Mouse (Mus musculus) embryo, embryonic 9.5 days (tissue): ENCODE results near the gene Adamts1.

Experiments used
- DNase-seq: peaks from one replicate; pipeline ENCODE4 v3.0.0-alpha.2; 2017; ENCODE audit errors: extremely low spot score

Gene Adamts1

GRCm38 (mm10) chr16:85765697-85766096, 37.2 kb downstream of the Adamts1 start:
- DNase-seq = no peak

DNA sequence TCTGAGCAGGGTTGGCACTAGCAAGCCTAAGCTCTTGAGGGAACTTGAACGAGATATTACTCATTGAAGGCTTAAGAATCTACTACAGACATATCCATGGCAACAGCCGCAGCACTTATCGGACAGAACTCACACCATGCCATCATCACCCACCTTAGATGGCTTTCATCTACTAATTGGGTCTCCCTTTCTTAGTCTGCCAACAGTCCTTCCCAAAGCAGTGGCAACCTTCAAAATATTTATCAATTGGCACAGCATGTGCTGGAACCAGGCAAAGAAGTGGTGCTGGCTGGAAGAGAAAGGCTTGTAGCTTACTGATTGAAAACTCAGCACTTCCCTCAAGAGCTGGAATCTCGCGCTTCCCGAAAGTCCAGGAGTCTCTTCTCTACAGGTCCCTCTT, 37.7 kb downstream of the Adamts1 start:
- DNase-seq = no peak

DNA sequence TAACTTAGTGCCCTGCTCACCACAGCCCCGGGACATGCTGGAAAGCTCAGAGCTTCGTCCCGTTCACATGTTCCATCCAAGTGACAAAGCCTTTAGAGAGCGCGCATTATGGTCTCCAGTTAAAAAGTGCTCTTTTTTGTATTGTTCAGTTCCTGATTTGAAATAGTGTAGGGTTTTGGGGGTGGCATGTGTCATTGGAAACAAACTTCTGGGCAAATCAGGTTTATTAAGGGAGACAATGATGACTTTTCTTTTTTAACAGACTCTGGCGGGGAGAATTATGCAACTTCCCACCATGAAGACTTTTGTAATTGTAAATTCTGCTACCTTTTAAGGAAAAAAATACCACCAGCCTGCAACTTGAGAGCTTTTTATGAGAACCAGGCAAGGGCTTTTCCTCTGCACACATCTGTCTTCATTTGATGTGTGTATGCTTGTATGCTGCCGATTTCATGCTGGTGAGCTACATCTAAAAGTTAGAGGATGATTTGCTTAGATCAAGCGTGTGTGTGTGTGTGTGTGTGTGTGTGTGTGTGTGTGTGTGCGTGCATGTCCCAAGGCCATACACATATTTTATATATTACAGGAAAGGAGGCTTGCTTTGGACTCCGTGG, 40.8 kb downstream of the Adamts1 start:
- DNase-seq = no peak

DNA sequence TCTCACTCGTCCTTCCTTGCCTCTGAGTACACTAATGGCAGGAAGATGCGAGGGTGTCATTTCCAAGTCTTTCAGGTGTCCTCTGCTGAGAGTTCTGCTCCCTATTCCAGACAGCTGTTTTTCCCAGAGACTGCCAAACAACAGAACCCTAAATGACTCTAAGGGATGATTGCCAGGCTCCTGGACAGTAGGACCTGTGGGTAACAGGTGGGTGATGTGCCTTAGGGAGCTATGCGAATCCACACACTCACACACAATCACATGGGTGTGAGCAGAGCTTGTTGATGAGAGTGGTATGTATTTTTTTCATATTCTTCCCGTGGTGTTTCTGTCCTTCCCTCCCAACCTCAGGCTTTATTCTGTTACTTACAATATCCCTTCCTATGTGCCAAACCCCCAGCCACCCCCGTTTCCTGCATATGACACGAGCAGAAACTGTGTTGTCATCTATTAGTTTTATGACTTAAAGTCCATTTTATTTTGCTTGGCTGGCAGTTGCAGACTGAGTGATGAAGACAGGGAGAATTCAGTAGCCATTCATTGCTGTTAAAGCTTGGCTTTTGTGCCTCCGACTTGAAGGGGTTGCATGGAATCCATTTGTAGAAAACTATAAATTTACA, 41.8 kb downstream of the Adamts1 start:
- no peak for DNase-seq

DNA sequence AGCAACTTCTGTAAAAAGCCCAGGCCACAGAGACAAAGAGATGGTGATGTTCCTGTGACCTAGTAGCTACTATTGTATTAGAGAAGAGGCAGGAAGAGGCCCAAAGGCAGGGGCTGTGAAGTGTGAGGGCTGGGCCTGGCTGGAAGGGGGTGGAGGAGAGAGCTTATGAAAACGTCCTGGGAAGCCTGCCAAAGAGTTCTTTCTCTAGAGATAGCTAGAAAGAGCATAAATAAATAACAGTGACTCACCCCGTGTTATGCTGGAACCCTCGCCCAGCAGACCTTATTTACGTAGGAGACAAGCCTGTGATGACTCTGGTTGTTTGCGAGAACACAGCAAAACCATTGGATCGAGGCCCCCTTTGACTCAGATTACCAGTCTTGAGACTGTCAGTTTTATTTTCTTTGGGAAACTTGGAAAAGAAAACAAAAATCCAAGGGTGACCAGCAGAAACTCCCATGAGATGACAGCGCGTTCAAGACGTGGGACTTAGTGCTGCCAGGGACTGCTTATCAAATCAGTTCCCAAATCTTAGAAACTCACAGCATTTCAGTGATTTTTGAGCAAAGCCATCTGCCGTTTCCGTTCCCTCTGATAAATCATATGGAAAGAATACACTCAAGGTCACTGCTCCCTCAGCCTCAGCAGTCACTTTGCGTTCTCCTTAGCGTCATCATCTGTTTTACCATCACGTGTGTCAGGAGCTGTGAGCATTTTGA, 46.7 kb downstream of the Adamts1 start:
- peak; percentile 20 for DNase-seq

DNA sequence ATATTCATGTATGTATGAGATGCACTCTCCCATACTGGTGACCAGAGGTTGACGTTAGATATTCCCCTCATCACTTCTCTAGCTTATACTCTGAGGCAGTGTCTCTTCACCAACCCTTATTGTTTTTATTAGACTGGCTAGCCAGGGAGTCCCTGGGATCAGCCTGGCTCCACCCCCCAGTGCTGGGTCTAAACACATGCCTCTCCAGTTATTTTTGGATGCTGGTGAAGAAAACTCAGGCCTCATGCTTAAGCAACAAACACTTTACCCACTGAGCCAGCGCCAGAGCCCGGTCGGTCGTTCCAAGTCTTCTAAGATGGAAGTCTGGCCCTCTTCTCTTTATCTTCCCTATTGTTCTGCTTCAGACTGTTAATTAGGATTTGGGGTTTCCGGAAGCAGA, 53.6 kb downstream of the Adamts1 start:
- no peak for DNase-seq

DNA sequence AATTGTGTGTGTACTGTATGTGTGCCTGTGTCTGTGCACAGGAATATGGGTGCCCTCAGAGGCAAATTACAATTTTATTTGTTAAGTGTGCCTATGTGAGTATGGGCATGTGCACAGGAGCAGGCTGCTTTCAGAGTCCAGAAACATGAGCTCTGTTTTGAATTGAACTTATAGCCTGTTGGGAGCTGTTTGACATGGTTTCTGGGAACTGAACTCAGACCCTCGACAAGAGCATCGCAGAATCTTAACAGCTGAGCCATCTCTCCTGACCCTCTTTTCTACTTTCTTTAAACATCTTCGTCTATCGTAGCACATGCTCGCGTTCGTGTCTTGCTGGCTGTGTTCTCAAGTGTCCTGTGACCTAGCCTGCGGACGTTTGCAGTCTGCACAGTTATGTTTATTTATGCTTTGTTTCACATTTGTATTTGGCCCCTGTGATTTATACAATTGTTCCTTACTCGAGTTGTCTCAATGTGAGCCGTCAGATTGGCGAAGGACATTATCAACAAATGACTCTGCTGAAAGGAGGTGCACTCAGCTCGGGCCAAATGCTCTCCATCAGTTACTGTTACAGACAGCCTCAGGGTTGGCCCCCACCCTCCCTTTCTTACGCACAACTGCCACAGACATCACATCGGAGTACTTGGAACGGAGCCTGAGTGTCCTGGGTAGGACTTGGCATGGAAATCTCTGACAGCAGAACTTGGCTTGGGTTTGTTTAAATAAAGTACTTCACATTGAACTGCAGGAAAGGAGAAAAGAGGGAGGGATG, 55.1 kb downstream of the Adamts1 start:
- no peak for DNase-seq

DNA sequence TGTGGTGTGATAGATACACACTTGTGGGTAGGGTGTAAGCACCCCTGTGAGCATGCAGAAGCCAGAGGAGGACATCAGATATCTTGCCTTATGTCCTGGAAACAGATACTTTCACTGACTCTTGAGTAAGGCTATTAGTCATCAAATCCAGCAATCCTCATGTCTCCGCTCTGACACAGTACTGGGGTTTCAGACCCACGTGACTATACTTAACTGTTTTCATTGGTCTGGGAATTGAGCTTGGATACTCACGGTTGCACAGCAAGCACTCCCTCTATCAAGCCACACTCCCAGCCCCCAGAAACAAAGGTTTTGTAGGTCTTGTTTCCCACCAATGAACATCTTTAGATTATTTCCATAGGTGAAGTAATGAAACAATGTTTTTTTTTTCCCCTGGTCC, 56.5 kb downstream of the Adamts1 start:
- no peak for DNase-seq
